Mouse (Mus musculus): ENCODE measurements around the gene Smc2. TPM values are rescaled to one million over a fixed set of nuclear protein-coding genes. Genes with fewer than 3 reads are reported as not detected.

Gene Smc2
- 10.4 TPM for polyA plus RNA-seq (2014; fragmentation: Illumina TruSeq; extraction: RNeasy Lipid Tissue Mini Kit (QIAGEN cat#74804); ENCODE audit: low read depth, low replicate concordance)

DNA sequence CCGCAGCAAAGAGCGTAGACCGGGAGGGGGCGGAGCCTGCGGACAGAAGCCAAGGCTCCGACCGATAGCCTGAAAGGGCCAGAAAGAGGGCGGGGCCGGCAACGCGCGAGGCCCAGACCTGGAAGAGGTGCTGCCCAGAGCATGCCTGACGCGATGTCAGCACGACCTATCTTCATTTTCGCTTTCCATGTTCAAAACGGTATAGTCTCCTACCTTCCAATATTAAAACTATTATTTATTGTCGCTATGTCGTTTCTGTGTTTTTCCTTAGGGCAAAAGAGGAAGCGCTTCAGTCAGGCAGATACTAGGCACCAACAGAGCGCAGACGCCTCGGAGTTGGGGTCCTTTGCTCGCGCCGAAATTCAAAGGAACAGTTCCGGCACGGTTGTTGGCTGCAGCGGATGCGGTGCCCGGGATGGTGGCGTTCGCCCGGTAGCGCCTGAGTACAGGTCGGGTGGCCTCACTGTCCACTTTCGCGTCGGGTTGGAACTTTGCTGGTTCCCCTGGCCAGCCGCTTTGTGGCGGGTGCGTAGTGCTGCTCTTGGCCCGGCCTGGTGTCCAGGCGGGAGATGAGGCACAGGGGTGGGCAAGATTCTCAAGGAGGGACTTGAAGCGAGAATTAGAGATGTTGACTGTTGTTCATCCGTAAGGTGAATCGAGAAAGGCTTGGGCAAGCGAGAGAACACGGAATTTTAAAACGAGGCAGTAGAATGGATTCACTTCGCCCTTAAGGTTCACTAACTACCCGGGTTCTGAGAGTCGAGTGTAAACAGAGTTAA, at the start of gene Smc2:
Gene Smc2, plus strand, starts transcription at position 358 of the 779 bp plus-strand sequence.

DNA sequence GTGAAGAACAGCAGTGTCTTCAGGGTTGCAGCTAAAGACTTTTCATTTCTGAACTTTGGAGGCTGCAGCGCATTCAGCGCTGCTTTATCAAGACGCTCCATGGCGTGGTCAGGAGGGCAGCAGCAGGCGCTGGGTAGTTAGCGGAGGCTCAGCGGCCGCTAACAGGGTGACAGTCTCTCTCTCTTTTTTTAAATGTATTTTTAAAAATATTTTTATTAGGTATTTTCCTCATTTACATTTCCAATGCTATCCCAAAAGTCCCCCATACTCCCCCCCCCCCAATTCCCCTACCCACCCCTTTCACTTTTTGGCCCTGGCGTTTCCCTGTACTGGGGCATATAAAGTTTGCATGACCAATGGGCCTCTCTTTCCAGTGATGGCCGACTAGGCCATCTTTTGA, 58.1 kb downstream of the Smc2 start, which contains the start of gene Vma21-ps:
Gene Vma21-ps, minus strand, starts transcription at position 101 of the 400 bp plus-strand sequence.

Other genes starting within 250 kb of the Smc2 start
- gene Vma21-ps, start 58.0 kb downstream of the Smc2 start, polyA plus RNA-seq (2014; fragmentation: Illumina TruSeq; extraction: RNeasy Lipid Tissue Mini Kit (QIAGEN cat#74804); ENCODE audit: low read depth, low replicate concordance), result 8.4 TPM
- gene Toporsl, start 157.0 kb downstream of the Smc2 start, polyA plus RNA-seq (2014; fragmentation: Illumina TruSeq; extraction: RNeasy Lipid Tissue Mini Kit (QIAGEN cat#74804); ENCODE audit: low read depth, low replicate concordance), result not detected